Mouse (Mus musculus) adrenal gland (tissue): ENCODE results near the gene Tspoap1.

Experiments
- intact Hi-C: fragments of 180-260 bp; cut with DNase I; formaldehyde crosslinking; loops from one replicate; pipeline ENCODE4 v1.15.1; 2025
- long read RNA-seq, 2 experiments: library from polyadenylated mRNA; unstranded; transcript quantifications; one replicate each; pipeline ENCODE4 v2.0.0; 2020; ENCODE audit warnings: borderline replicate concordance in 1 of 2; ENCODE audit not compliant: insufficient replicate concordance in 1 of 2

Gene Tspoap1
- long read RNA-seq, experiment 1, partial matches to known transcripts = 0 of 2 reads
- long read RNA-seq, experiment 1, other reads (novel, unspliced or antisense) = 2 of 2 reads
- long read RNA-seq, experiment 2 = 0 reads

DNA sequence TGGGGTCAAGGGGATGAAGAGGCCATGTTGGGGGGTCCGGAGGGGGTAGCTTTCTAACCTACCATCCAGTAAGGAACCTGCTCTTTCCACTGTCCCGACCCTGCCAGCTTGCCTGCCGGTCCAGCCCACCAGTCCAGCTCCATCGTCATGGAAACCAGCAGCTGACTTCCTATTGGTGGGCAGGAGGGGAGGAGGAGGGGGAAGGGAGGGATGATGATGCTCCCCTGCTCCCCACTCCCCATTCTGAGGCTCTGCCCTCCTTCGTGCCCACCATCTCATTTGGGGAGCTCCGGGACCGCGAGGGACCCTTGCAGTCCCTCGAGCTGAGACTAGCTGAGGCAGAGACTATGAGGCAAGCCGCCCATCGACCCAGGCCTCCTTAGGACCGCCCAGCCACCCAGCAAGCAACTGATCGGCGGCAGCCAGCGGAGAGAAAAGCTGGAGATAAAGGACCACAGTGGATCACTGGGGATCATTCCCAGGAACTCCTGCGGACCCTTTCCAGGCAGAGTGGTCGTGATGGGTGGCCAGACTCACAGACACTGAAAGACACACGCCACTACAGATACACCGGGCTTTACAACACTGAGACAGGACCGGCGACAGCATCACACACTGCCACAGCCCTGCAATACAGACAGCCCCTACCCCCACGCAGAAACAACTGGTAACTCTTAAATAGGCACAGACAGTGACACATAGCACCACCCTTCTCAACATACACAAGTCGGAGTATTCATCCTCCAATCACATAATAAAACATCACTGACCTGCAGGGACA lies at the start of gene Tspoap1:
Tspoap1 (plus strand) TSS at position 241 of the 781 bp plus-strand sequence.
- intact Hi-C loops = no loop called here

DNA sequence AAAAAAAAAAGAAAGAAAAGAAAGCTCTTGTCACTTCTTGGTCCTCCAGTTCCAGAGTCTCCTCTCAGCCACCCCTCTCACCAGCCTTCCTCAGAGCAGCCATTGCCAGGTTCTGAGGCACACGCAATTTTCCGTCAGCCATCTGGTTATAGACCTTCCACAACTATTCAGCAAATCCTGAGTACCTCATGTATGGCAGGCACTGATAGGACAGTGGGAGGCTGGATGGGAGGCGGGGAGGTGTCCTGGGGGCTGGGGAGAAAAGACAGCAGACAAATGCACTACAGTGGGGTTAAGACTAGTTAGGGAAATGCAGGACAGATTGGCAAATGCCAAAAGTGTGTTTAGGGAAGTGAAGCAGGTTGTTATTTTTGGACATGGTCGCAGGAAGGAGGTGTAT lies 48.2 kb upstream of the Tspoap1 start:
- intact Hi-C loops = no loop called here

DNA sequence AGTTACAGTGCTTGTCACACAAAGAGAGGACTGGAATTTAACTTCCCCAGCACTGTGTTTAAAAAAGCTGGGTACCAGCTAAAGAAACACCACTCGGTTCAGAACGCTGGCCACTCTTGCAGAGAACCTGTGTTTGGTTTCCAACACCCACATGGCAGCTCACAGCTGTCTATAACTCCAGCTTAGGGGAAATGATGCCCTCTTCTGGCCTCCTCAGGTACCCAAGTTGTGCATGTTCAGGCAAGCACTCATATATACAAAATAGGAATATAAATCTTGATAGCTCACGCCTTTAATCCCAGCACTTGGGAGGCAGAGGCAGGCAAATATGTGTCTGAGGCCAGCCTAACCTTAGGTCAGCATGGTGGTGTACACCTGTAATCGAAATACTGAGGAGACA lies 44.3 kb upstream of the Tspoap1 start:
- intact Hi-C loops = loop anchor here (5.0 kb wide), 1 partner anchor 54 kb away; the partner anchor contains the start of gene Rnf43

DNA sequence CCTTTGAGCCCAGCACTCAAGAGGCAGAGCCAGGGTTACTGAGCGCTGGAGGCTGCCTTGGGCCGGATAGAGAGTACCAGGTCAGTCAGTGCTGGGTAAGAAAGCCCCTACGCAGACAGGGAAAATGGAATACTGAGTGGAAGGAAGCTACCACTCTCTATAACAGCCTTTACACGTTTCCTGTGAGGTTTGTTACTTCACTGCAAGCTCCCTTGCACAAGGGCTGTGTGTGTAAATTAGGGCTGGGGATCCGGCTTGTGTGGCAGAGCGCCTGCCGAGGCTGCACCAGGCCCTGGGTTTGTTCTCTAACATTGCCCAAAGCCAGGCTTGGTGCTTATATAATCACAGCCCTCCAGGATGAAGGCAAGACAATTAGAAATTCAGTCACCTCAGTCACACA lies 40.8 kb upstream of the Tspoap1 start:
- intact Hi-C loops = loop anchor here (5.0 kb wide), 1 partner anchor 57 kb away; the partner anchor contains the start of gene Rnf43

DNA sequence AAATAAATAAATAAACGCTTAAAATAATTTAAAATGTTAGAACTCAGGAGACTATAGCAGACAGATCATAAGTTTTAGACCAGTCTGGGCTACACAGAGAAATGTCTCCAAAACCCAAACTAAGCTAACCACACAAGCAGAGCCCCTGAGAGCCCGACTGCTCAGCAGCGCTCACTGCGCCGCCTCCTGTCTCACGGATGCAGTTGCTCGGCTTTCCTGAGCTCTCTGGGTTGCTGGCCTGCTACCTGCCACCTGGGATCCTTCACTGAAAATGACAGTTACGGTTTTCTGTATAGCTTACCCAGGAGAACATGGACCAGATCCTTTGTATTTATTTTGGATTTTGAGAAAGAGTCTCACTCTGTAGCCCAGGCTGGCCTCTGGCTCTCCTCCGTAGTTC lies 40.0 kb upstream of the Tspoap1 start:
- intact Hi-C loops = no loop called here

DNA sequence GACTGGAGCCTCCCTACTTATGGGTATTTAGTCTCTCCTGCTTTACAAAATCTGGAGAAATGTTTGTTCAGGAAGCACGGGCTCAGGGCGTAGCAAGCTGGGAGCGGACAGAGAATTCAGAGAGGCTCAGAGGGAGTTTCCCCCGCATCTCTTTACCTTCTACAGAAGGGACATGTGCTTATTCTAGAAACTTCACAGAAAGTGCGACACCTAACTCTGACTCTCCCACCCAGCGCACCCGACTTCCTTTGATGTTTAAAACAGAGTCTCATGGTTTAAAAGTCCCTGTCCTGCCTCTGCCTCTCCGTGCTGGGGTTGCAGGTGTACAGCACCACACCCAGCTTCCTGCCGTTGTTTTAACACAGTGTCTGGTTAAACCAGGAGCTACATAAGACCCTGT lies 39.5 kb upstream of the Tspoap1 start:
- intact Hi-C loops = no loop called here

DNA sequence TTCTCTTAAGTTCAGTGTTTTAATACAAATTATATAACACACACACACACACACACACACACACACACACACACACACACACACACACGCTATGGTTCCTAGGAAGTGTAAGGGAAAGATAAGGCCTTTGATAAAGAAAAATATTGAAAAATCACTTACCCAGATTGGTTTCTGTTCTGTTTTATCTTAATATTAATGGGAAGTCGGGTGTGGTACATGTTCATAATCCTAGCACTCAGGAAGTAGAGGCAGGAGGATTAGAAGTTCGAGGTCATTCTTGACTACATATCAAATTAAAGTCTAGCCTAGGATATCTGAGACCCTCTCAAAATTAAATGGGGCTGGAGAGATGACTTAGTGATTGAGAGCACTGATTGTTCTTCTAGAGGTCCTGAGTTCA lies 38.2 kb upstream of the Tspoap1 start:
- intact Hi-C loops = no loop called here

DNA sequence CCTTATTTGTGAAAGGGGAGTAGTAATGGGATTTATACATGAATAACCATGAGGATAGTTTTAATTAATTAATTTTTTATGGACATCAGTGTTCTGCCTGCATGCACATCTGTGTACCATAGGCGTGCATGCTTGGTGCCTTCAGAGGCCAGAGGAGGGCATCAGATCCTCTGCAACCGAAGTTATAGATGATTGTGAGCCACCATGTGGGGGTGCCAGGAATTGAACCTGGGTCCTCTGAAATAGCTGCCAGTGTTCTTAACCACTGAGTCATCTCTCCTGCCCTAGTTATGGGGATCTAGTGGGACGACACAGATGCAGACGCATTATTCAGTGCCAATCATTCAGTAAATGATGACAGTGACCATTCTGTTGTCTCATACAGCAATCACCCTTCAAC lies 37.5 kb upstream of the Tspoap1 start:
- intact Hi-C loops = no loop called here

DNA sequence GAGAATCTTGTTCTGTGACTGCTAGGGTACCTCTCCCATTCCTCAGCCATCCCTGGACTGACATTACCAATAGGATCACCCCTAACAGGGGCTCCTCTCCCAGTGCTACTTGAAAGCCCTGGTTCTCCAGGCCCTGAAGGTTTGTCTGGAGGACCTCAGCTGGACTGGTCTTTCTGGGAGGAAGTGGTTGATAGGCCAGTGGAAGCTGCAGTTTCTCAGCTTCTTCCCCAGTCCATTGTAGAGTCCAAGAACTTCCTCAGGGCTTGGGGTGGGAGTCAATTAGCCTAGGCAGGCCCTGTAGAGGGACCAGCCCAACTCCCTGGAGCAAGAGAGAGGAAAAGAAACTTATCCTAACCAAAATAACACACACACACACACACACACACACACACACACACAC lies 34.8 kb upstream of the Tspoap1 start:
- intact Hi-C loops = no loop called here

DNA sequence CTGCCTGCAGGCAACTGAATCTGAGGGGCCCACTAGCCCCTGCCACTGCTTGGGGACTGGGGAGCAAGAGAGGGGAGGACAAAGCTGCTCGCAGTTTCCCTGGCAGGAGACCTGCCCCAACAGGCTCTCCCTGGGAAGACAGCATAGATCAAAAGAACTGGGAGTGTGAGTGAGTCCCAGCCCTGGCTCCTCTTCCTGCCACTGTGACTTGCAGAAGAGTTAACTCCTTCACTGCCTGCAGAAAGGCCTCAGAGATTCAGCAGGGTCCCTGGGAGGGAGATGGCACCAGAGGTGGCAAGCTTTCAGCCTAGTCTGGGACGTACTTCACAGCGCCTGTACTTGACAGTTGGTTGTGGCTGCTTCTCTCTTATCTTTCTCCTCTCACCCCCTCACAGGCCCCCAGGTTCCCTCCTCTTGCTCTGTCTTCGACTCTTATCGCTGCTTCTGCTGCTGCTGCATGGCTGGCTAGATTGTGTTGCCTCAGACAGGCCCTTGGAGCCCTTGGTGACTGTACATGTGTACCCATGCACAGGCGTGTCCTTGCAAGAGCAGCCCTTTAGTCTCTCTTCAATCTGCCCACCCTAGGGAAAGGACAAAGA lies 34.3 kb upstream of the Tspoap1 start:
- intact Hi-C loops = no loop called here

DNA sequence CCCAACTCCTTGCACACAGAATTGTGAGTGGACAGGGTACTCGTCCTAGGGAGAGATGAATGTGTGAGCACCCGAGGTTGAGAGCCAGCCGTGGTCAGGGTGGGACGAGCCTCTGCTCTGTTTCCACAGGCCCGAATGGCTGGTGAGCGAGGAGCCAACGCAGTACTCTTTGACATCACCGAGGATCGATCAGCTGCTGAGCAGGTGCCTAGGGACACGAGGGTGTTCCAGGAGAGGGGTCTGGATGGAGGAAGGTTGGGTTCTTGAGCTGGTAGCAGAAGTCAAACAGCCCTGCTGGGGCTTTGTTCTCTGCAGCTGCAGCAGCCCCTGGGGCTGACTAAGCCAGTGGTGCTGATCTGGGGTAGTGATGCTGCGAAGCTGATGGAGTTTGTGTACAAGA lies 33.3 kb upstream of the Tspoap1 start:
- intact Hi-C loops = no loop called here

DNA sequence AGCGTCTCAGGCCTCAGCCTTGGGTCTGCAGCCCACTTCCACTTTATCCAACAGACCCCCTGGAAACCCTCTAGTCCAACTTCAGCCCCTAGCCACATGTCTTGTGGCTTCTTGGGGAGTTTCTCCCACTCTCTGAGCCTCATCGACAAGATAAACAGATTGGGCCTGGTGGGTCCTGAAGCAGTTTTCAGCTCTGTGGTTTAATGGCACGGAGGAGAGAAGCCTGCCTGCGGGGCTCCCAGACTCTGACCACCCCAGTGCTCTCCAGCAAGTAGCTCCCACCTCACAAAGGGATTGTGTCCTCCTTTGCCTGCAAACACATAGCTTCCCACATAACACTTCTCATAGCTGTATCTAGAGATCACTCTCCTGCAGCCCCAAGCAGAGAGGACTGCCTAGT lies 32.9 kb upstream of the Tspoap1 start:
- intact Hi-C loops = no loop called here

DNA sequence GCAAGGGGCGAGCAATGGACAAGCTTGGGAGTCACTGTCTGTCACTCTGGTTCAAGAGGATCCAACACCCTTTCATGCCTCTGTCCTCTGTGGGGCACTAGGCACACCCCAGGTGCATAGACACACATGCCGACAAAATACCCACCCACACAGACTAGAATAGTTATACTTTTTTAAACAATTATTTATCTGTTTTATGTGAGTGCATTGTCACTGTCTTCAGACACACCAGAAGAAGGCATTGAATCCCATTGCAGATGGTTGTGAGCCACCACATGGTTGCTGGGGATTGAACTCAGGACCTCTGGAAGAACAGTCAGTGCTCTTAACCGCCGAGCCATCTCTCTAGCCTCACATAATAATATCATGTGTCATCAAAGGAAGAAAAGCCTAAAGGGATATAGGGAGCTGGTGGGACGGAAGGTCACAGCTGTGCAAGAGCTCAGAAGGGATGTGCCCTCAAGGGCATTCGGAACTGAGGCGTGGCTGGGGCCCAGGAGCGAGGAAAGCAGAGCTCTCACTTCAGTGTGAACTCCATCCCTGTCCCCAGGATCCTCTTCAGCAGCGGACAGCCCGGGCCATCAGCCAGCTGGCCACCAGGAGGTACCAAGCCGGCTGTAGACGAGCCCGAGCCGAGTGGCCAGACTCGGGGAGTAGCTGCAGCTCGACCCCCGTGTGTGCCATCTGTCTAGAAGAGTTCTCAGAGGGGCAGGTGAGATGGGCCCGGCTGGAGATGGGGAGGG lies 31.3 kb upstream of the Tspoap1 start:
- intact Hi-C loops = no loop called here

DNA sequence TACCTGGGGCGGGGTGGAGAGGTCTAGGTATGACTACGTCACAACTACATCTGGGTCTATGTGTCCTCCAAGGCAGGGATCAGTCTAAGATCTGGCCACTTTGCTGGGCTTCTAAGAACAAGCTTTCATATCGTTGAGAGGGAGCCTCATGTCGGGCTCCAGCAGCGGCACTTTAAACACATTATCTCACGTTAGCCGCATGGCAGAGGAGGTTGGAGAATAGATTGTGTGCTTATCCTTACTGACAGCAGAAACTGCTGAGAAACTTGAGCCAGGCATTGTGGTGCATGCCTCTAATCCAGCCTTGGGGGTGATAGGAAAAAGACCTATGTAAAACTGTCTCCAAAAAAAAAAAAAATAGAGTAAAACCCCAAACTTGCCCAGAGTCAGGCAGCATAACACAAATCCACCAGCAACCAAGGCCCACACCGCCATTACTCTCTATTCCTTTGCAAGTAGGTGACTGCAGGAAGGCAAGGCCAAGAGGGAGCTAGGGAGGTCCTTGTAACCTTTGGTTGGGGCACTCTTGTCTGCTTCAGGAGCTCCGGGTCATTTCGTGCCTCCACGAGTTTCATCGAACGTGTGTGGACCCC lies 30.7 kb upstream of the Tspoap1 start:
- intact Hi-C loops = no loop called here

DNA sequence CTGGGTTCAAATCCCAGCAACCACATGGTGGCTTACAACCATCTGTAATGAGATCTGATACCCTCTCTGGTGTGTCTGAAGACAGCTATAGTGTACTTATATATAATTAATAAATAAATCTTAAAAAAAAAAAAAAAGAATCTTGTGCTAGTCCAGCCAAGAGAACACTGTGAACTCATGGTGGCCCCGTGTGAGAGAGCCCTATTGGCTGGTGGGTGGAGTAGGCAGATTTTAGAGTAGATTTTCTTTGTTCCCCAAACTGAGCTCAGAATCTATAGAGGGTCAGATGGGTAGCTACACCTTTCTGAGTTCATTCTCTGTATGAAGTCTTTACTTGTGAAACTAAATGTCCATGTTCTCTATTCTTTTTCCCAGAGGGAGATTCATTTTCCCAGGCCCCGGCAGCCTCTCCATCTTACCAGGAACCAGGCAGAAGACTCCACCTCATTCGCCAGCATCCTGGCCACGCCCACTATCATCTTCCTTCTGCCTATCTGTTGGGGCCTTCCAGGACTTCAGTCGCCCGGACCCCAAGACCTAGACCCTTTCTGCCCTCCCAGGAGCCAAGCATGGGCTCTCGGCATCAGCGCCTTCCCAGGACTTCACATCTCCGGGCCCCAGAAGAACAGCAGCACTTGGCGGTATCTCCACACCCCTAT lies 29.6 kb upstream of the Tspoap1 start:
- intact Hi-C loops = no loop called here

DNA sequence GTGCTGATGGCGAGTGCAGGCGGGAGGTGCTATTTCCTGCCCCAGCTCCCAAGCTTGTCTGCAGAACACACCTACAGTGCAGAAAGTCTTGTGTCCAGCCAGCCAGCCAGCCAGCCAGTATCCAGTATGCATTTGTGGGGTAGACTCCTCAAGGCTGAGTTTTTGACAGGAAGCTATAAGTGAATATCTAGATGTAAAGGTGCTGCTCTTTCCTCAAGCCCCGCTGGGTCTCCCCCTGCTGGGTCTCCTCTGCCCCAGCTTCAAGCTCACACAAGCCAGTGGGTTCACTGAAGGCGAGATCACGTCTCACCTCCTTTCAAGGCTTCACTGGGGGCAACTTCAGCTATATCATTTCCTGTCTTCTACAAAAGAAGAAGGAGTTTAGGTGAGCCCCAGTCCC lies 26.0 kb upstream of the Tspoap1 start:
- intact Hi-C loops = no loop called here

DNA sequence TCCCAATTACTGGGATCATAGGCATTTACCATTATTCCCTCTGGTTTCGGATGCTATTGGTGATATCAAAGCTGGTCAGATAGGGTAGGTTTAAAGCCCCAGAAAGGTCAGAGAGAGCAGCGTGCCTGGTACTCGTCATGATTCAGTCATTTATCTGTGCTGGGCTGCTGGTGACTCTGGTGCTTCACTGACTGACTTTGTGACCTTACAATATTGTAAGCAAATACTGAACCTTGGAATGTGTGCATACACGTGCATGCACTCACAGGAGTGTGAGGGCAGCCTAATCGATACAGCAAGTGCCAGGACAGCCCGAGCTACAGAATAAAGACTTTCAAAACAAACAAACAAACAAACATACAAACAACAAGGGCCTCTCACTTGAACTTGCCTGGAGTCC lies 24.6 kb upstream of the Tspoap1 start:
- intact Hi-C loops = no loop called here

DNA sequence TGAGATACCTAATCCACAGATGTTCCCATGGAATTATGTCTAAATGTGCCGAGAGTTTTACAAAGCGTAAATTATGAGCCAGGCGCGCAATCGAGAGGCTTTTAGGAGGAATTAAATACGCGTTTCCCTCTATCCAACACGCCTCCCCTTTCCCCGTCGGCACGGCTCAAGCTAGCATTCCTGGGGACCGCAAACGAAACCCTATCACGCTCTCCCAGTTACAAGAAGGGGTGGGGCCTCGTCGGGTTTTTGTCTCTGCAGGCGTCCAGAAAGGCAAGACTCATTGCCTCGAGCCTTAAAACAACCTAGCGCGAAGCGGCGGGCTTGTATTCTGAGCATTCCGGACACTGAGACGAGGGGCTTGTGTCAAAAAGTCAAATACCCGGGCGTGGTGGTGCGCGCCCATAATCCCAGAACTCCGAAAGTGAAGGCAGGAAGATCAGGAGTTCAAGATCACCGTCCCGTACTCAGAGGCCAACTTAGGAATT lies 23.6 kb upstream of the Tspoap1 start:
- intact Hi-C loops = no loop called here

DNA sequence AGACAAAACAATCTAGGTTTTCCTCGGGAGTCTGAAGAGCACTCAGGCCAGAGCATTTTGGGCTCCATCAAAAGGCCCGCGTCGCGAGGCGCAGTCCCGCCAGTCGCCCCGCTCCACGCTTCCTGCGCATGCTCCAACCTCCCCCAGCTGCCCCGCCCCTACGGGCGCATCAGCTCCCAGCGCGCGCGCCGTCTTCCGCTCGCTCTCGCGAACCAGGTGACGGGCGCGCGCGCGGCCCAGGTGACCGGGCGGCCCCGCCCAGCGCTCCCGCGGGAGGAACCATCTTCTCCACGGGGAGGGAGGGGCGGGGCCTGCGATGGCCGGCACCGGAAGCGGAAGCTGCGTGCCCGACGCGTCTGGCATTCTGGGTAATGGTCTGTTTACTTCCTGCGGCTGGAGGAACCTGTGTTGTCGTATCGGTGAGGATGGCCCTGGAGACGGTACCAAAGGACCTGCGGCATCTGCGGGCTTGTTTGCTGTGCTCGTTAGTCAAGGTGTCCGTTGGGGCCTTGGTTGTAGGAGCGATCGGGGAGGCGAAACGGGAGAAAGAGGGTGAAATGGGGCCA lies 23.1 kb upstream of the Tspoap1 start, which contains the start of gene Supt4a:
Supt4a (plus strand) TSS at position 378 of the 566 bp plus-strand sequence.
- intact Hi-C loops = no loop called here

DNA sequence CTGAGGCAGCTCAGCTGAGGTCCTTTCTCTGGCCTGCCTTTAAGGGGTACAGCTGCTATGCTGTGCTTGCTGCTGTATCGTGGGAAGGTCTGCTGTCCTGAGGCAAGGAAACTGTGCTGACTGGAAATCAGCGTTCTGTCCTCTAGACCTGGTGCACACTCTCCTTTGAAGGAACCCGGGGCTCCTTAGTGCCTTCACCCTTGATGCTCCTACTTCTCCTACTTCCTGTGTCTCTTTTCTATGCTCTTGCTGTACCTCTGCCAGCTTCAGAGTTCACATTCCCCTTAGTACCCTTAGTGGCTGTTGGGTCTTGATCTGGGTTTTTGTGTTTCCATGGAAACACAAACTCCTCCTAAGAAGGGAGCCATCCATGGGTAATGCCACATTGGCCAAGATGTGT lies 16.6 kb upstream of the Tspoap1 start:
- intact Hi-C loops = no loop called here

DNA sequence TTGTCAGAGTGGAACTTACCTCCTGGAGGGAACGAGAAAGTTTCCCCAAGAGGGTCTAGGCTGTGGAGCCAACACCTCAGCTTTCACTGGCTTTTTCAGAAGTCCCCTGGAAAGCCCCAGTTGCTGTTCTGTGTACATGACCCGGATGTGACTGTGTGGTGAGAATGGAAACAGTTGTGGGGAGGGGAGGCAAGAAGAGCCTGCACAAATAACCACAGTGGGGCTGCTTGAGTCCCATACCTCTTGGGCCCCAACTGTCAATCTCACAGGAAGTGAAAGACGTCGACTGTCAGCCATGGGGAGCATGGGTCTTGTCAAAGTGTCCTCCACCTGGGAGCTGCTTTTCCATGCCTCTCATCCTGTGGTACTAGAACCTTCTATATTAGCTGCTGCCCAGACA lies 15.4 kb upstream of the Tspoap1 start:
- intact Hi-C loops = no loop called here
